Mouse (Mus musculus) forebrain, embryonic 12.5 days (tissue): ENCODE results near the gene 1810010H24Rik. TPM values are rescaled to one million over a fixed set of nuclear protein-coding genes. Genes with fewer than 3 reads are reported as not detected.
A peak's percentile ranks its signal among the peaks of the same experiment; 100 is the strongest.

Experiments used
- ATAC-seq: fragments of 200-750 bp; cut with Nextera tagmentation; 2 replicates; pipeline ENCODE4 v1.8.0; 2017; ENCODE audit warnings: moderate TSS enrichment; ENCODE audit not compliant: low FRiP score
- H3K27ac ChIP-seq: fragments of 300-500 bp; sonication (generic); 2 replicates; pipeline ENCODE4 v1.5.1; 2016; ENCODE audit warnings: mild to moderate bottlenecking
- H3K27me3 ChIP-seq: fragments of 300-500 bp; sonication (generic); 2 replicates; pipeline ENCODE4 v1.6.1; 2016; ENCODE audit warnings: mild to moderate bottlenecking
- H3K36me3 ChIP-seq: fragments of 300-500 bp; sonication (generic); replicated peaks from 2 replicates; pipeline ENCODE4 v1.6.1; 2016; ENCODE audit warnings: mild to moderate bottlenecking
- H3K4me1 ChIP-seq: fragments of 300-500 bp; sonication (generic); 2 replicates; pipeline ENCODE4 v1.6.1; 2016
- H3K4me2 ChIP-seq: fragments of 300-500 bp; sonication (generic); 2 replicates; pipeline ENCODE4 v1.6.1; 2016; ENCODE audit warnings: mild to moderate bottlenecking, moderate library complexity
- H3K4me3 ChIP-seq: fragments of 300-500 bp; sonication (generic); replicated peaks from 2 replicates; pipeline ENCODE4 v1.5.1; 2016; ENCODE audit warnings: mild to moderate bottlenecking
- H3K9ac ChIP-seq: fragments of 300-500 bp; sonication (generic); 2 replicates; pipeline ENCODE4 v1.6.1; 2016; ENCODE audit warnings: mild to moderate bottlenecking
- H3K9me3 ChIP-seq: fragments of 300-500 bp; sonication (generic); 2 replicates; pipeline ENCODE4 v1.6.1; 2016
- WGBS: fragments of 180-500 bp; shearing (Covaris S2); methylation state at CpG from one replicate; pipeline ENCODE4 v1.1.7; 2016; 5-methylcytosine and 5-hydroxymethylcytosine counted together
- polyA plus RNA-seq: library from polyadenylated mRNA; unstranded; fragments of >200 nt; fragmentation: Nextera tagmentation; extraction: Ambion mirVana; gene quantifications from 2 replicates; pipeline ENCODE4 v1.2.1, GENCODE M21; 2016

1810010H24Rik gene
- polyA plus RNA-seq, 1 experiment from 2014 or later, result 3.1 TPM

DNA sequence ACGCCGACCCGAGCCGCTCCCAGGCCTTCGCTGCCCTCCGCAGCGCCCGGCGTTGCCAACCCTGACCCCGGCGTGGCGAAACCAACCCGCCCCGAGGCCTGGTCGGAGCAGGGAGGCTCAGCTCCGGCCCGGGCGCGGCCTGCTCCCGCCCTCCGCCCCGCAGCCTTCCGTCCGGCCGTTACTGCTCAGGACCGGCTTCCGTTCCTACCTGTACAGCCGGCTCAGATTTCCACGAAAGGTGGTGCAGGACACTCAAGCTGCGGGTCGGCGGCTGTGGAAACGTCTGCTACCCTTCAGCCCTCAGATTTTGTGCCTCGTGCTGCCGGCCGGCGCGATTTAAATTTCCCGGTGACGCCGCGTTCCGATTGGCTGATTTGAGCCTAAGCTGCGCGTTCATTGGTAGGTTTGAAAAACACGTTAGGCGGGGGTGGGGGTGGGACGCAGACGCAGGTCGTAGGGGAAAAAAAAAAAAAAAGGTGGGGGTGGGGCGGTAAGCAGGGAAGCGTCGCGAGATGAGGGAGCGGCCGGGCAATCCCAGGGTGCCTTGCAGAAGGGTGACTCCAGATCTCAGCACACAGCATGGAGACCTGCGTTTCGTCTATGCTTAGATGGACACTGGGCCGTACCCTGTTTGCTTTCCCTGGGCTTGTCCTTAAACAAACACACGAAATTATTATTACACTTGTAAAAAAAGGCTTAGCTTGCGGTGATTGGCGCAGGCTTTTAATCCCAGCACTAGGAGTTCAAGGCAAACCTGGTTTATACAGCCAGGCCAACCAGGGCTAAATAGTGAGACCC, 26.1 kb upstream of the 1810010H24Rik start, which contains the start of gene Kpna2:
Gene Kpna2 (minus strand): TSS at position 391 of the 798 bp plus-strand sequence.
- peak within 1 kb of the TSS; percentile 60 for H3K4me2 ChIP-seq
- peak within 1 kb of the TSS; percentile 97 for H3K9ac ChIP-seq
- H3K27ac ChIP-seq, result peak within 1 kb of the TSS; percentile 93
- under 1% methylated on average over 62 of the region's 62 CpGs for WGBS
- peak; percentile 94 for ATAC-seq
- H3K9me3 ChIP-seq, result no peaks in the 10 kb centered on the region
- peak within 1 kb of the TSS; percentile 99 for H3K4me3 ChIP-seq
- H3K4me1 ChIP-seq, result peaks cover 32% of the 10 kb centered on the region
- H3K27me3 ChIP-seq, result no peaks in the 10 kb centered on the region
- peaks cover 30% of the 10 kb centered on the region for H3K36me3 ChIP-seq

GRCm38 (mm10) chr11:106999949-107000513, 25.4 kb upstream of the 1810010H24Rik start:
- Histone ChIP-seq H3K27me3 (no peaks in the 10 kb centered on the region), H3K4me2 (peak overlapping the region; percentile 50), H3K4me3 (peak overlapping the region; percentile 29), H3K4me1 (peaks cover 26% of the 10 kb centered on the region), H3K27ac (peak overlapping the region; percentile 68; the same call in 1 of the 2 replicates), H3K9me3 (no peaks in the 10 kb centered on the region), H3K9ac (peak overlapping the region; percentile 22; the same call in 1 of the 2 replicates), H3K36me3 (peaks cover 23% of the 10 kb centered on the region)
- 87% methylated on average over 9 of the region's 9 CpGs for WGBS
- ATAC-seq, result peak; percentile 5; the same call in 1 of the 2 replicates

GRCm38 (mm10) chr11:107001760-107002675, 23.5 kb upstream of the 1810010H24Rik start:
- H3K27me3 ChIP-seq, result no peaks in the 10 kb centered on the region
- no peak overlapping the region for H3K9ac ChIP-seq
- no peak overlapping the region for H3K4me2 ChIP-seq
- H3K36me3 ChIP-seq, result peaks cover 3% of the 10 kb centered on the region
- 0 out of 2 replicates have a peak, but pooled peaks have one; percentile 21 for ATAC-seq
- no peaks in the 10 kb centered on the region for H3K9me3 ChIP-seq
- WGBS, result 27% methylated on average over 8 of the region's 8 CpGs
- no peak overlapping the region for H3K4me3 ChIP-seq
- peak overlapping the region; percentile 76 for H3K27ac ChIP-seq
- H3K4me1 ChIP-seq, result peaks cover 16% of the 10 kb centered on the region

DNA sequence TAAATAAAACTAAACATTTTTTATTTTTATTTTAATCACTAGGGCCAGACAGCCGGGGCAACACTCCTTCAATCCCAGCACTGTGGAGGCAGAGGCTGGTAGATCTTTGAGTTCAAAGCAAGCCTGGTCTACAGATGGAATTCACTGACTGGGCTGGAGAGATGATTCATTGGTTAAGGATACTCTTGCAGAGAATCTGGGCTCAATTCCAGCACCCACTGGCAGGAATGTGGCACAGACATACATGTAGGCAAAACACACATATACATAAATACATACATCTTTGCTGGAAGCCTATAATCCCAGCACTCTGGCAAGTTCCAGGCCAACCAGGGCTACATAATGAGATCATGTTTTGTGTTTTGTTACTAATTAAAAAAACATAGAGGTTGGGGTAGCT, 19.9 kb upstream of the 1810010H24Rik start:
- Histone ChIP-seq H3K9me3 (no peaks in the 10 kb centered on the region), H3K27me3 (no peaks in the 10 kb centered on the region), H3K4me3 (no peak overlapping the region), H3K4me2 (no peak overlapping the region), H3K27ac (no peak overlapping the region), H3K36me3 (no peaks in the 10 kb centered on the region), H3K4me1 (peaks cover 8% of the 10 kb centered on the region; the same call in 1 of the 2 replicates), H3K9ac (no peak overlapping the region)
- ATAC-seq, result no peak
- 86% methylated on average over 1 of the region's 1 CpGs for WGBS

DNA sequence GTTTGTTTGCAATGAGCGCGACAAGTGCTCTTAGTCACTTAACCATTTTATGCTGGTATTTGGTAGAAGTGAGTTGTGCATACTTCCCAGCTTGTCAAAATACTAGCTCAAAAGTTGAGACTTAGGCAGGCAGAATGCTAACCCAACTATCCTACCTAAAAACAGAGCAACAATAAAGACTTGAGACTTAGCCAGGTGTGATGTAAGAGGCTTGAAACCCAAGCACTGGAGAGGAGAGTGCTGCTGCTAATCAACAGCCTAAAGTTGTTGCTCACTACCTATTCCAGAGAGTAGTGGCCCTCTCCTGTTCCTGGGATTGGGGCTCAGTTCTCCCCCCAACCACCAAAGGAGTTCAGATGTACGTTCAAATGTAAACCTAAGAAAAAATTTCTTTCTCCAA, 15.0 kb upstream of the 1810010H24Rik start:
- Histone ChIP-seq H3K36me3 (no peaks in the 10 kb centered on the region), H3K27ac (no peak overlapping the region), H3K27me3 (no peaks in the 10 kb centered on the region), H3K4me2 (no peak overlapping the region), H3K9me3 (no peaks in the 10 kb centered on the region), H3K9ac (no peak overlapping the region), H3K4me1 (peaks cover 7% of the 10 kb centered on the region), H3K4me3 (no peak overlapping the region)
- WGBS, result 94% methylated on average over 3 of the region's 3 CpGs
- ATAC-seq, result no peak

GRCm38 (mm10) chr11:107011171-107011570, 14.3 kb upstream of the 1810010H24Rik start:
- no peak overlapping the region for H3K27ac ChIP-seq
- H3K27me3 ChIP-seq, result no peaks in the 10 kb centered on the region
- WGBS, result 82% methylated on average over 7 of the region's 7 CpGs
- H3K4me3 ChIP-seq, result no peak overlapping the region
- peaks cover 7% of the 10 kb centered on the region for H3K4me1 ChIP-seq
- H3K9ac ChIP-seq, result no peak overlapping the region
- no peak for ATAC-seq
- H3K36me3 ChIP-seq, result no peaks in the 10 kb centered on the region
- no peak overlapping the region for H3K4me2 ChIP-seq
- H3K9me3 ChIP-seq, result no peaks in the 10 kb centered on the region

- ATAC-seq, result no peak
- Histone ChIP-seq H3K9ac (peak overlapping the region; percentile 75), H3K27me3 (no peaks in the 10 kb centered on the region), H3K4me3 (peak overlapping the region; percentile 55), H3K4me2 (peak overlapping the region; percentile 62), H3K36me3 (no peaks in the 10 kb centered on the region), H3K4me1 (peaks cover 7% of the 10 kb centered on the region), H3K9me3 (no peaks in the 10 kb centered on the region), H3K27ac (peak overlapping the region; percentile 92)
- 41% methylated on average over 18 of the region's 18 CpGs for WGBS
These were observed 13.7 kb upstream of the 1810010H24Rik start for GRCm38 (mm10) chr11:107011669-107012323.

GRCm38 (mm10) chr11:107012324-107013017, 13.0 kb upstream of the 1810010H24Rik start:
- peak overlapping the region; percentile 55 for H3K4me3 ChIP-seq
- H3K9me3 ChIP-seq, result no peaks in the 10 kb centered on the region
- WGBS, result under 1% methylated on average over 37 of the region's 37 CpGs
- peak; percentile 96 for ATAC-seq
- peak overlapping the region; percentile 92 for H3K27ac ChIP-seq
- H3K27me3 ChIP-seq, result no peaks in the 10 kb centered on the region
- peak overlapping the region; percentile 75 for H3K9ac ChIP-seq
- no peaks in the 10 kb centered on the region for H3K36me3 ChIP-seq
- peaks cover 7% of the 10 kb centered on the region for H3K4me1 ChIP-seq
- peak overlapping the region; percentile 62 for H3K4me2 ChIP-seq

- Histone ChIP-seq H3K4me2 (no peak overlapping the region), H3K27ac (no peak overlapping the region), H3K27me3 (no peaks in the 10 kb centered on the region), H3K36me3 (no peaks in the 10 kb centered on the region), H3K9me3 (no peaks in the 10 kb centered on the region), H3K9ac (no peak overlapping the region), H3K4me1 (peaks cover 7% of the 10 kb centered on the region), H3K4me3 (no peak overlapping the region)
- WGBS, result 80% methylated on average over 11 of the region's 11 CpGs
- no peak for ATAC-seq
These were observed 11.4 kb upstream of the 1810010H24Rik start for GRCm38 (mm10) chr11:107014020-107014585.

GRCm38 (mm10) chr11:107014597-107015309, 10.7 kb upstream of the 1810010H24Rik start:
- no peak overlapping the region for H3K4me2 ChIP-seq
- H3K9me3 ChIP-seq, result no peaks in the 10 kb centered on the region
- WGBS, result 48% methylated on average over 14 of the region's 14 CpGs
- no peak overlapping the region for H3K27ac ChIP-seq
- H3K9ac ChIP-seq, result no peak overlapping the region
- no peak overlapping the region for H3K4me3 ChIP-seq
- H3K36me3 ChIP-seq, result no peaks in the 10 kb centered on the region
- H3K27me3 ChIP-seq, result no peaks in the 10 kb centered on the region
- H3K4me1 ChIP-seq, result peaks cover 7% of the 10 kb centered on the region
- no peak for ATAC-seq
